Mouse (Mus musculus): ENCODE results near the gene Tktl2.
A peak's percentile ranks its signal among the peaks of the same experiment; 100 is the strongest.

Gene Tktl2

GRCm38 (mm10) chr8:66511537-66511936 lies at the start of gene Tktl2:
Gene Tktl2, plus strand, starts transcription at chr8:66511756.
- DNase-seq (ENCODE audit: low spot score): no peak

- no peak for DNase-seq (ENCODE audit: low spot score)
These were observed 41.7 kb upstream of the Tktl2 start for GRCm38 (mm10) chr8:66469821-66470220.

GRCm38 (mm10) chr8:66476880-66477279 lies 34.7 kb upstream of the Tktl2 start:
- DNase-seq (ENCODE audit: low spot score): no peak

DNA sequence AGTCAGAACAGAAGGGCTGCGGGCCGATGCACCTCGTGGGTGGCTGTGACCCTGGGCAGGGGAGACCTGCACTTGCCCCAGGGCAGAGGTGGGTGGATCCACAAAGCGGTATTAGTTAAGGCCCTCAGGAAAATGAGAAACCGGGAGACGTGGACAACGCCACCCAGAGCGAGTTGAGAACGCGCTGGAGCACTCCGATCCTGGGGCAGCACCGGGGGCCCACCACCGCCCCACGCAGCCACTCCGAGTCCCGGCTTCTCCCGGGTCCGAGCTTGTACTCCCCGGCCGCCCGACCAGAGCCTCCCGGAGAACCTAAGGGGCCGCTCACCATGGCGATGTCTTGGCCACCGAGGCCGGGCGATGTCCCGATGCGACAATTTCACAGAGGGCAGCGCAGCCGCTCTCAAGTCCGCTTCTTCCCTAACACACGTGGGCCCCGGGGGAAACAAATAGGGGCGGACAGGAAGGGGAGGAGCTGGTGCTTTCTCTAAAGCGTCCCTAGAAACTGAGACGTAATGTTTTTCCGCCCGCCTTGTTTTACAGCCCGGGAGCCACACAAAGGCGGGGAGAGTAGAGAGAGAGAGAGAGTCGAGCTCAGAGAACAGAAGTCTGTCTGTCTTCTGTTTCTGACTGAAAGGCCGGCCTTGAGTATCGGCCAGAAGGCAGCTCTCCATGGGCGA lies 25.3 kb upstream of the Tktl2 start, which contains the start of gene Tma16:
Tma16 (minus strand) TSS at position 447 of the 680 bp plus-strand sequence.
- peak; percentile 75 for DNase-seq (ENCODE audit: low spot score)

GRCm38 (mm10) chr8:66488556-66488955 lies 23.0 kb upstream of the Tktl2 start:
- DNase-seq (ENCODE audit: low spot score): no peak

DNA sequence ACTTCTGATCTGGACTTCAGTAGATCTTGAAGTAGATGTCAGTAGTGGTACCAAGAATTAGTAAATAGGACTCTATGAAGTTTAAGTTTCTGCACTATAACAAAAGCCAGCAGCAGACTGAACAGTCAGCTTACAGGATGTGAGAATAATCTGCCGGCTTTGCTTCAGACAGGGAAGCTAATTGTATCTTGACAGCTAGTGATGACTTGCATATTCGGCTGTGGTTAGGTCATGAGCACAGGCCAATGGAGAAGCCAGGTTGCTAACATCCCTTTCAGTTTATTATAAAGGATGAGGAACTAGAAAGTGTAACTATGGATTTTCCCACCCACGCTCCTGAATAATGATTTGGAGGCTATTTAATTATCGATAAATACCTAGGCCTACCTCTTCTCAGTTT lies 20.9 kb upstream of the Tktl2 start:
- no peak for DNase-seq (ENCODE audit: low spot score)

DNA sequence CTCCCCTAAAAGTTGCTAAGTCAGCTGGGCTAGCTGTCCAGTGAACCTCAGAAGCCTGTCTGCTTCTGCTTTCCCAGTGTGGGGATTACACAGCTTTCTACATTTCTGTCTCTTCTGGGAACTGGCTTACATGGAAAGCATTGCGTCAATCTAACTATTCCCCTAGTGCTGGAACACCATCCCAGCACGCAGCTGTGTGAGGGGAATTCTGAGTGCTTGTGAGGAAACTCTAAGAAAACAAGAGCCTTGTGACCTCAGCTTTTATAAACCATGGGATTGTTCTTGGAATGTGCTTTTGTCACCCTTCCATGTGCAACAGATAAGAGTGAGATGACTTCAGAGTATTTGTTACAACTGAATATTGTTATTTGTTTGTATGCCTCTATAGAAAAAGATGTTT lies 17.1 kb upstream of the Tktl2 start:
- no peak for DNase-seq (ENCODE audit: low spot score)

DNA sequence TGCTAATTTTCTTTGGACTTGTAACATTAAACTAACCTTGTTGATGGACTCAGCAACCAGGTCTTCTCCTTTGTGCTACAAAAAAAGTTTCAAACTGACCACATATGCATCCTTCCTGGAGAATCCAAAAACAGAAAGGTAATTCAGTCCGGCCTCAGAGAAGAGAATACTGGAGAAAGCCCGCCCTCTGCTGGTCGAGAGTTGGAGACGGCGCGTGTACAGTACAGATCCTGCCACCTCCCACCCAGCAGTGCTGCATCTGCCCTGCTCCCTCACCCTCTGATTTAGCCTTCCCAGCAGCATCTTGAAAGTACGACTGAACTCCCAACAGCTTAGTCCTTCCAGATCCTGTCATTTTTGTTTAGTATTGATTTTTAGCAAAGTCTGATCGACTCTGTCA lies 15.8 kb upstream of the Tktl2 start:
- peak; percentile 68 for DNase-seq (ENCODE audit: low spot score)

DNA sequence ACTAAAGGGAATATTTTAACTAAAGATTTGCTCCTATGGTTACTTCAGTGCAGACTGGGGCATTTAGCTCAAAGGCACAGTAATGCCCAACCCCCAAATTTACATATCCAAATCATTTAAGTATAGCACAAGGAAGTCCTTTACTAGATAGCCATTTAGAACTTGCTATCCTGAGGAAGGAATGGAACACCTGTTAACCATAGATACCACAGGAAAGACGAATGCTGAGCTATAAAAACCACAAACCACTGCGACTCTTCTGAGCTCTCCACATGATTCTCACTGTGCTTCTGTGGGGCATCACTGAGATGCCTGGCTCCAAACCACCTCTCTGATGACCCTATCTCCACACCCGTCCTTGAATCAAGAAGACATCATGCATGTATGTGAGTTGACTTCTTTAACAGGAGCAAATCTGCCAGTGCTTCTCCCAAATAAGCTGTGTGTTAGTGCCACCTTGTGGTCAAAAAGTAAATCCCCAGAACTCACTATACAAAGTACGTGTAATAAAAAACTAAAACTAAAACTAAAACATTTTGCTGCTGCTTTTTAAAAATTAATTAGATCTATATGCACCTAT lies 14.5 kb upstream of the Tktl2 start:
- no peak for DNase-seq (ENCODE audit: low spot score)

DNA sequence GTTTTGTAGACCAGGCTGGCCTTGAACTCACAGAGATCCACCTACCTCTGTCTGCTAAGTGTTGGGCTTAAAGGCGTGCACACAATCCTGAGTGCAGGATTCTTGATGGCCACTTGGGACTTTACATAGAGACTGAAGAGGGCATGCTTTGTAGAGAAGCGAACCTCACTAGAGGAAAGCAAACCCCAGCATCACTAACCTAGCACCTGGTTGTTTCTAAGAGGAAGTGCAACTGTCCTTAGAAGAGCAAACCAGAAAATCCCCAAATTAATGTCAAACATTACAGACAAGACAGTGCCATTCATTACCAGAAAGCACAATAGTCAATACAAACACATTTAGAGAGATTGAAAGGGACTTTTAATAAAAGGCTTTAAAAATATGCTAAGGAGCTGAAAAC lies 8.2 kb upstream of the Tktl2 start:
- DNase-seq (ENCODE audit: low spot score): no peak

DNA sequence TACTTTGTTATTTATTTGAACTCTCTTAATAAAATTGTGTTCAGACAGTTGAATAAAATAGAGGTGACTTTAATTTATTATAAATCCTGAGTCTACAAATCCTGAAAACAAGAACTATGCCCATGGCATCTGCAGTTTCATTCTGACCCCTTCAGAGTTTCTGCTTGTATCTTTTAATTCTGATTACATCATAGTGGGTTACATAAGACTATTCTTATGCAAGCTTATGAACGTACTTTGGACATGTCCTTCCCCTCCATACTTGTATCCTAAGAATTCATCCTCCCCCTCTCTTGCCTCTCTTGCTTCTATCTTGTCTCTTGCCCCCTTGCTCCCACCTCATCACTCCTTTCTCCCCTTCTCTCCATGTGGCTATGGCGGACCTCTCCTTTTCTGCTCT lies 7.6 kb downstream of the Tktl2 start:
- no peak for DNase-seq (ENCODE audit: low spot score)

DNA sequence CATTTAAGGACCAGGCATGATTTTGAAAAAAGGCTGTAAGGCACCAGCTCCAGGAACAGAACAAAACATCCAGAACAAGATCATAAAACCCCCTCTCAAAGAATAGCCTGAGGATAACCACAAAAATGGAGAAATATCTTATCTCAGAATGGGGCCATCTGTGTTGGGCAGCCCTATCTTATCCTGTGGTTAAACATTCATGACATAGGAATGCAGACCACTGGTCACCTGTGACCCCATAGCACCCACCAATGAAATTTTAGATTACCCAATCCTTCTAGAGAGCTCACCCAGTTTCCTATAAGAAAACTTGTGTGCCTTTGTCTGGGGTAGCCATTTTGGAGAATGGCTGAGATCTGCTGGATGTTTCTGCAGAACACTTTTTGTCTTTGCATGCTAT lies 9.0 kb downstream of the Tktl2 start:
- no peak for DNase-seq (ENCODE audit: low spot score)

DNA sequence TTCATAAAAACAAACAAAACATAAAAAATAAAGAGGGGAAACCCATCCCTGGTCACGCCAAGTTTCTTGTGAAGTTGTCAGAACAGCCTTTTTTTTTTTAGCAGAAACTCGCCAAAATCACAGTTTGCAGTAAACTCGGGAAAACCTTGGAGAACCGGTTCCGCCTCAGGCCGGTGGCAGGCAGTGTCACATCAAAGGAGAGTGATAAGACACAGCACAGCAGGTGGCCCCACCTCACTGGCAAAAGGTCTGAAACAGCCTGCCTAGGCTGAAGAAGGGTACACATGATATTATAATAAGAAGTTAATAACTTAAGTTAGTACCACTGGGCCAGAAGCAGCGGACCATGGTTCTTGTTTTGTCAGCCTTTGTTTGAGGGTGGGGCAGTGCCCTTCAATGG lies 38.5 kb downstream of the Tktl2 start:
- DNase-seq (ENCODE audit: low spot score): no peak
